Mouse (Mus musculus) spleen, postnatal 4 days (tissue): ENCODE results near the gene Ndufb5.
"Not testable (repeated sequence)": the region's sequence is repeated elsewhere in the genome, so short reads cannot be mapped to it uniquely, and the experiment has no call there.

Experiments used
- DNase-seq, 2 experiments: peaks; one replicate each; pipeline ENCODE4 v3.0.0; 2022; ENCODE audit warnings: low spot score in 2 of 2

The Ndufb5 gene

GRCm38 (mm10) chr3:32736244-32737171 is at the start of gene Ndufb5:
Ndufb5 (plus strand) TSS chr3:32736990.
- peak; percentile 95 to 96 for DNase-seq

DNA sequence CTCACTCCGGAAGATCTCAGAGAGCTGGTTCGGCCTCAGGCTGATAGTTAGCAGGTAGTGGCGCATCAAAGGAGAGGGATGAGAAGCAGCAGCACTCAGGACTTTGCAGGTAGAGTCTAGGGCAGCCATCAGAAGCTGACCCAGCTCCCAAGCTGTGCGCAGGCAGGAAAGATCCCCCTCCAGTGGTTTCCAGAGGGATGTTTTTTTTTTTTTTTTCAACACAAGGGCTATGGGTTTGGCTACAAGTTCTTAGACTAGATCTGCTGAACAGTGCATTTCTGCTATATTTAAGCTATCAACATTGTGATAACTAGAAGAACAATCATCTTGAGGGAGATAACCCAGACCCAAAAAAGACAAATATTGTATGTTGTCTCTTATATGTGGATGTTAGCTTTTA is 49.6 kb upstream of the Ndufb5 start:
- no peak for DNase-seq

- no peak for DNase-seq
Observed at GRCm38 (mm10) chr3:32689567-32689999, 47.2 kb upstream of the Ndufb5 start.

DNA sequence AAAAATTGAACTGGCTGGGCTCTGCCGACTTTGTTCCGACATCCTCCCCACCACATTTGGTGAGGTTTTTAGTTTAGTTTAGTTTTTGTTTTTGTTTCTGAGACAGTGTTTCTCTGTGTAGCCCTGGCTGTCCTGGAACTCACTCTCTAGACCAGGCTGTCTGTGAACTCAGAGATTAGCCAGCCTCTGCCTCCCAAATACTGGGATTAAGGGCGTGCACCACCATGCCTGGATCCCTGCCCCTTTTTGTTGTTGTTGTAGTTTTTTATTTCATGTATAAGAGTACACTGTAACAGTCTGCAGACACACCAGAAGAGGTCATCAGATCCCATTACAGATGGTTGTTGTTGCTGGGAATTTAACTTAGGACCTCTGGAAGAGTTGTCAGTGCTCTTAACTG is 46.8 kb upstream of the Ndufb5 start:
- DNase-seq = no peak

DNA sequence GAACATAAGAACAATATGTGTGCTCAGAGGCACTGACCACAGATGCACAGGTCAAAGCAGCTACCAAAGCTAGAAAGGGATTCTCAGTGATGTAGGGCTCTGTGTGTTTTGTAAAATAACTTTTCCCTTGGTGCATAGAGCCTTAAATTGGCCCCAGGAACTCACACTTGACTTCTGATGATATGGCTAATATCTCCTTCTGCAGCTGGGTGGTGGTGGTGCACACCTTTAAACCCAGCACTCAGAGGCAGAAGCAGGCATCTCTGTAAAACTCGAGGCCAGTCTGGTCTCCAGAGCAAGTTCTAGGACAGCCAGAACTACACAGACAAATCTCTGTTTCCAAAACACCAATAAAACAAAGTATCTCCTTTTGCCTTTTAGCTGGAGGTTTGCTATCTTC is 45.9 kb upstream of the Ndufb5 start:
- DNase-seq = no peak

- no peak for DNase-seq
Observed at GRCm38 (mm10) chr3:32691841-32692240, 44.9 kb upstream of the Ndufb5 start.

DNA sequence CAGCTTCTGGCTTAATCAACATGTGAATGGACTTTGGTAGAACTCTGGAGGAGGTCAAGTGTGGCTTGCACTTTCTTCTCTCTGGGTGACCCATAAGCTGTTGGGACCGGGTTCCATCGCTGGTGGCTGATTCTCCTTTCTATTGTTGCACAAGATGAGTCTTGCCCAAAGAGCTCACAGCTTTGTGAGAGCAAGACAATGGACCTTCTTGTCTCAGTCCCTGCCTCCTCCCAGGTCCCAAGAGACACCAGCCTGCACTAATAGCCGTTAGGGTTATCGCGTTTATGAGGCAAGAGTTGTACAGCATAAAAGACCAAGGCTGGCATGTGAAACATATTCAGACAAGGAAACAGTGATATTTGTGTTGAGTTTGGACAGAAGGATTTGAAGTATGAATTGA is 42.6 kb upstream of the Ndufb5 start:
- DNase-seq = no peak

- no peak for DNase-seq
Observed at GRCm38 (mm10) chr3:32694737-32695582, 41.8 kb upstream of the Ndufb5 start.

DNA sequence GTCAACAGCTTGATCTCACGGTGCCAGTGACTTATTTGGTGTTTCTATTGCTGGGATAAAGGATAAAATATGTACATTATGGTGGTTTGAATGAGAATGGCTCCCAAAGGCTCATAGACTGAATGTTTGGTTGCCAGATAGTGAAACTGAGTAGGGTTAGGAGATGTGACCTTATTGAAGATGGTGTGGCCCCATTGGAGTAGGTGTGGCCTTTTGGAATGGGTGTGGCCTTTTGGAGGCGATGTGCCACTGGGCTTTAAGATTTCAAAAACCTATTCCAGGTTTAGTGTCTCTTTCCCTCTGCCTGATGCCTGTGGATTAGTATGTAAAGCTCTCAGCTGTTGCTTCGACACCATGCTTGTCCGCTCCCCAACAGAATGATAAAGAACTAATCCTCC is 41.2 kb upstream of the Ndufb5 start:
- DNase-seq = no peak

GRCm38 (mm10) chr3:32698228-32698863 is 38.4 kb upstream of the Ndufb5 start:
- peak; percentile 83 to 94 for DNase-seq

GRCm38 (mm10) chr3:32704021-32704420 is 32.8 kb upstream of the Ndufb5 start:
- DNase-seq = not testable (repeated sequence)

GRCm38 (mm10) chr3:32704632-32705031 is 32.2 kb upstream of the Ndufb5 start:
- DNase-seq = not testable (repeated sequence)

DNA sequence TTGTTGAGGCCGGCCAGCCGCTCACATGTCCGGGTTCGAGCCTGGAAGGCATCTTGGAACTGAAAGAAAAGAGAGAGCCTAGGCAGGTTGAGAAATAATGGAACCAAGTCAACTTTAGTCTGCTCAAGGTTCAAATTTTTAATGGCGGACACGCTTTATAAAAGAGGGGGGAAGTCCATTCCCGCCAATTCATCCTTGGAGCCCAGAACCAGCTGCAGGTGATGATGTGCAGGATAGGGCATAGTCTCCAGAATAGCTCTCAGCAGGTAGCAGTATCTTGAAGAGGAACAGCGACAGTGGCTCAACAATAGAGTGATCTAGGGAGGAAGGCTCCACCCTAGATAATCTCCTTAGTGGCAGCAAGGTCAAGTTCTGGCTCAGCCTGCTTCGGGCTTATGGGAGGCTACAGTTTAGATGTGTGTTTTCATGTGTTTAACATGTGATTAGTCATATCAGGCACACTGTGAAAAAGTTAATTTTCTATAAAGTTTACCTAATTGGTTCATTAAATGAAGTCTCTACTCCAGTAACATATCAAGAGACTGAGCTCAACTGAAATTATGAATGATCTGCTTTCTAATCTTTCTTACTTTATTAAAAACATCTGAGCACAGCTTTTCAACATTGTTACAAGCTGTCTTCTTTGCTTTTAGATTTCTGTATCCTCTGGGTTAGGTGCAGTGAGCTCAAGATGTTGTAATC is 31.0 kb upstream of the Ndufb5 start, which contains the start of gene Actl6a:
Gene Actl6a, plus strand, starts transcription at position 652 of the 702 bp plus-strand sequence.
- DNase-seq = not testable (repeated sequence)

DNA sequence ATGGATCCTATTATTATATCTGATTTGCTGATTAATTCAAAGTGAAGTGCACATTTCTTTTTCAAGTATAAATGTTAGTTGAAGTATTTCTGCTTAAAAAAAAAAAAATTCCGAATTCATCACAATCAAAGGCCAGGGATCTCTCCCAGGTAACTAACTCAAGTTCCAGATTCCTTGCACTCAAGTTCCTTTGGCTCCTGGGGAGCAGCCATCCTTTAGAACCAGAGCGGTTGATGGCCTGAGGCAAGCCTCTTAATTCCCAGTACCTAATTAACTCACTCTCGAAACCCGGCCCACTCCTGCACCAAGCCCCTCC is 28.8 kb upstream of the Ndufb5 start:
- no peak for DNase-seq

GRCm38 (mm10) chr3:32708368-32709231 is 28.2 kb upstream of the Ndufb5 start:
- peak; percentile 100 for DNase-seq

DNA sequence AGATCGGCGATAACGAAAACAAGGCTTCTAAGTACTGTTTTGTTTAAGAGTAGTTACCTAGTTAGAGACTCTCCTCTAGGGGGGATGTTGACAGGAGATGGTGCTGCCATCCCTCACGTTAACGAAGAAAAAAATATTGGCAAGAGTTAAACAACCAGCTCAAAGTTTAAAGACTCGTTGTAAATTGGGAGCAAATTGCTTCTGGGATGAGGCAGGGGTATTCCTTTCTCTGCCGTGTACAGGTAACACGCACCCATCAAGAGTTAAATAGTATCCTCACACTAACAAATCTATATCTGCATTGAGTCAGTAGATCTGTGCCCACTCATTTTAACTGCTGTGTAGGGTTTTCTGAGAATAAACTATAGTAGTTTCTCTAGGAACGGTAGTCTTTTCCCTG is 27.4 kb upstream of the Ndufb5 start:
- DNase-seq = no peak

DNA sequence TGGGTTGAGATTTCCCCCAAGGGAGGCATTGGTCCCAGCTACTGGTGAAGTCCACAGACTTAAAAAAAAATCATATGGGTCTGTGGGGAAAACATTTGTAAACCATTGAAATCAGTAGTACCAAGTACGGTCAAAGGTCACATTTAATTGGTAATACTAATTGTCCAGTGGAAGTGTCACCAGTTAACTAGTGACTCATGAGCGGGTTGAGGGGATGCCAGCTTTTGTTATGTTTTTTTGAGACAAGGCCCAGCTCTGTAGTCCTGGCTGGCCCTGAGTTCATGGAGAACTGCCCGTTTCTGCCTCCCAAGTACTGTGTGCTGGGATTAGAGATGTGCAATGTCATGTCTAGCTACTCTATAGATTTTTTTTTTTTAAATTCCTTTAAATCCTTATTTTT is 23.1 kb upstream of the Ndufb5 start:
- DNase-seq = no peak

DNA sequence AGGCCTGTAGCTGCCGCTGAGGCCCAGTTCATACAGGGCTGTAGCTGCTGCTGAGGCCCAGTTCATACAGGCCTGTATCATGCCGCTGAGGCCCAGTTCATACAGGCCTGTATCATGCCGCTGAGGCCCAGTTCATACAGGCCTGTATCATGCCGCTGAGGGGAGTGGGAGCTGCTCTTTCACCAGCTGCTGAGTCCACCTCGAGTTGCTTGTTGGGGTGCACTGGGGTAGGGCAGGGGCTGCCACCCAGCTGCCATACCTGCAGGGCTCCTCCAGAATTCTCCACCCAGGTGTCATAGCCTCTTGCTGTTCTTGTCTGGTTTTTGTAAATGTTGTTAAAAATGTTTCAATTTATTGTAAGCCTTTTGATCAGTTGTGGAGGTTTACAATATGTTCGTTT is 19.4 kb upstream of the Ndufb5 start:
- not testable (repeated sequence) for DNase-seq

- DNase-seq = no peak
Observed at GRCm38 (mm10) chr3:32718271-32718670, 18.5 kb upstream of the Ndufb5 start.

DNA sequence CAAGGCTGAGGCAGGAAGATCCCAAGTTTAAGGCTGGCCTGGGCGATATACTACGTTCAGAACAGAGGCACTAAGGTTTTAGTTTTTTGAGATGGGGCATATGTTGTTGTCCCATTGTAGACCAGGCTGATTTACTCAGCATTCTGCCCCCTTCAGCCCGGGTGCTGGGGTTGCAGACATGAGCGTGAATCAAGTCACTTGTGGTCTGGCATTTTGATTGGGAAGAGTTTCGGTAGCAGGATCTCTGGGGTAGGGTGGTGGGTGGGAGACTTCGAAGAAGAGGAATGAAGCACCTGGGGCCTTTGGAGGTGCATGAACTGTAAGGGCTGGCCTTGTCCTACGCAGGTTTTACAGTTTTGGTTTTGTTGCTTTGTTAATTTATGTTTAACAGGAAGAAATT is 12.6 kb upstream of the Ndufb5 start:
- DNase-seq = no peak

- no peak for DNase-seq
Observed at GRCm38 (mm10) chr3:32725951-32726350, 10.8 kb upstream of the Ndufb5 start.
